Mouse (Mus musculus): ENCODE measurements around the gene Eipr1.

Gene Eipr1

GRCm38 (mm10) chr12:28775627-28776026 is 24.0 kb downstream of the Eipr1 start:
- DNase-seq: no peak

GRCm38 (mm10) chr12:28780180-28780579 is 28.6 kb downstream of the Eipr1 start:
- DNase-seq: no peak

GRCm38 (mm10) chr12:28782637-28783036 is 31.0 kb downstream of the Eipr1 start:
- no peak for DNase-seq

- DNase-seq: peak; percentile 82
Observed at GRCm38 (mm10) chr12:28784355-28784754, 32.8 kb downstream of the Eipr1 start.

GRCm38 (mm10) chr12:28784864-28785263 is 33.3 kb downstream of the Eipr1 start:
- peak; percentile 92 for DNase-seq

GRCm38 (mm10) chr12:28785299-28785698 is 33.7 kb downstream of the Eipr1 start:
- peak; percentile 75 for DNase-seq

- DNase-seq: no peak
Observed at GRCm38 (mm10) chr12:28786310-28786709, 34.7 kb downstream of the Eipr1 start.

GRCm38 (mm10) chr12:28792613-28793012 is 41.0 kb downstream of the Eipr1 start:
- DNase-seq: no peak

- DNase-seq: no peak
Observed at GRCm38 (mm10) chr12:28793715-28794114, 42.1 kb downstream of the Eipr1 start.

GRCm38 (mm10) chr12:28795041-28795440 is 43.4 kb downstream of the Eipr1 start:
- DNase-seq: no peak

GRCm38 (mm10) chr12:28796881-28797420 is 45.3 kb downstream of the Eipr1 start:
- DNase-seq: no peak

GRCm38 (mm10) chr12:28799798-28800411 is 48.3 kb downstream of the Eipr1 start:
- peak; percentile 88 for DNase-seq

- DNase-seq: no peak
Observed at GRCm38 (mm10) chr12:28800423-28800822, 48.8 kb downstream of the Eipr1 start.

- DNase-seq: no peak
Observed at GRCm38 (mm10) chr12:28800891-28801290, 49.3 kb downstream of the Eipr1 start.

GRCm38 (mm10) chr12:28801731-28802130 is 50.1 kb downstream of the Eipr1 start:
- DNase-seq: no peak

GRCm38 (mm10) chr12:28803043-28803442 is 51.4 kb downstream of the Eipr1 start:
- no peak for DNase-seq

GRCm38 (mm10) chr12:28804558-28805481 is 53.2 kb downstream of the Eipr1 start:
- DNase-seq: peak; percentile 43

- no peak for DNase-seq
Observed at GRCm38 (mm10) chr12:28808786-28809375, 57.3 kb downstream of the Eipr1 start.

- DNase-seq: no peak
Observed at GRCm38 (mm10) chr12:28809756-28810337, 58.2 kb downstream of the Eipr1 start.

GRCm38 (mm10) chr12:28816681-28817426 is 65.3 kb downstream of the Eipr1 start:
- DNase-seq: no peak

- DNase-seq: peak; percentile 96
Observed at GRCm38 (mm10) chr12:28817427-28817752, 65.8 kb downstream of the Eipr1 start.

- no peak for DNase-seq
Observed at GRCm38 (mm10) chr12:28817891-28818290, 66.3 kb downstream of the Eipr1 start.
